Mouse (Mus musculus) olfactory bulb, adult 2 months (tissue): Measurements from ENCODE around the gene Bik.

Experiments
- CTCF ChIP-seq: fragments of 200-500 bp; IDR thresholded peaks from 2 replicates; pipeline ENCODE4 v1.5.1; 2012; ENCODE audit warnings: low read depth, mild to moderate bottlenecking, low read length, moderate library complexity; ENCODE audit not compliant: insufficient read depth
- POLR2A ChIP-seq: fragments of 200-500 bp; IDR thresholded peaks from 2 replicates; pipeline ENCODE4 v1.6.1; 2012; ENCODE audit warnings: mild to moderate bottlenecking, low read depth, low read length, moderate library complexity; ENCODE audit not compliant: insufficient read depth

DNA sequence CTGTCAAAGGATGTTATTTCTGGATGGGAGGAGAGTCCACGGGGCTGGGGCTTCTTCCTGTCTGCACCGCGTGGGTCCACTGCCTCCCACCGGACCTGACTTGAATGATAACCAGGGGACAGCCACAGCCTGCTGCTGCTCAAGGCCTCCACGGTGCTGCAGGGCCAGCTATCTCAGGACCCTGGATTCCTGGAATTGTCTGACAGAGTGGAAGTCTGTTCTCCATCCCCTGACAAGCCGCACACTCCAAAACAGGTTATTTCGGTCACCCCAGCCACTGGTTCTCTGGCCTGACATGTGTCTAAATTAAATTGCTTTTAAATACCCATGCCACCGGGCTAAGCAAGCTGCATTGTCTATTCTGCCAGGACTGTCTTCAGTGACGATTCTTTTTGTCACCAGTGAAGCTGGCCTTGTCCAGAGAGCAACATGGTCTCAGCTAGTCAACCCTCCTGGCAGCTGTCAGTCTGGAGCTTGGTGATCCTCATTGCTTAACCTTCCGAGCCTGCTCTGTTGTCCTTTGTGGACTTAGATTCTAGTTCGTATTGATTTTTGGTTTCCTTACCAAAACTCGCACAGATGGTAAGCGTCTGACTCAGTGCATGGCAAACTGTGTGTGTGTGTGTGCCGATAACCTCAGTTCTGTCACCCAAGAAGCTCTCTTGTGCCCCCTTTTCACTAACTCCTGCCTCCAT, 2.9 kb upstream of the Bik start:
- TF ChIP-seq POLR2A (no peak), CTCF (no peak)
